Mouse (Mus musculus): ENCODE measurements around the gene Sf3a3. TPM values are rescaled to one million over a fixed set of nuclear protein-coding genes. Genes with fewer than 3 reads are reported as not detected.
A peak's percentile ranks its signal among the peaks of the same experiment; 100 is the strongest.
"Not testable (repeated sequence)": the region's sequence is repeated elsewhere in the genome, so short reads cannot be mapped to it uniquely, and the experiment has no call there.

The Sf3a3 gene
- polyA plus RNA-seq, 1 experiment from 2014 or later: 73.4 TPM

DNA sequence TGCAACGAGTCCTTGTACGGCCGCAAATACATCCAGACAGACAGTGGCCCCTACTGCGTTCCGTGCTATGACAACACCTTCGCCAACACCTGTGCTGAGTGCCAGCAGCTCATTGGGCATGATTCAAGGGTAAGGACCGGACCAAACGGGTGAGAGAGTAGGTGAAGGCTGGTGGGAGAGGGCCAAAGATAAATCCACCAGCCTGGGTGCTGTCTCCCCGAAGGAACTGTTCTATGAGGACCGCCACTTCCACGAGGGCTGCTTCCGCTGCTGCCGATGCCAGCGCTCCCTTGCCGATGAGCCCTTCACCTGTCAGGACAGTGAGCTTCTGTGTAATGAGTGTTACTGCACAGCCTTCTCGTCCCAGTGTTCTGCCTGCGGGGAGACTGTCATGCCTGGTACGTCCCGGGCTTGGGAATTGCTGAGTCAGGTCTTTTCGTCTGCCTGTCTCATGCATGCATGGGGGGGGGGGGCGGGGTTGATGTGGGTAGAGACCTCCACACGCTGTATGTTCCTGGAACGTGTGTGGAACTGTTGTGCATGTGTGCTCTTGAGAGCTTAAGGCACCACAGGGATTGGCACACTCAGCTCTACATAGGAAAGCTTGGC, 8.8 kb upstream of the Sf3a3 start:
- H3K4me3 ChIP-seq (ENCODE audit: control insufficient read depth in 1 of 2, insufficient read depth in 1 of 2, low read depth in 1 of 2, low read length in 2 of 2): no peak overlapping the region
- peak overlapping the region; percentile 62 to 90; a peak in 3 of 4 replicates for H3K27ac ChIP-seq (replicated peaks in 1 of 2; ENCODE audit: control insufficient read depth in 1 of 2, insufficient read depth in 1 of 2, low read depth in 2 of 2, low read length in 2 of 2)
- H3K9me3 ChIP-seq (ENCODE audit: control insufficient read depth, low read length): no peaks in the 10 kb centered on the region
- peak overlapping the region; percentile 34 for H3K4me2 ChIP-seq (ENCODE audit: low read length)
- 76% methylated on average over 23 of the region's 23 CpGs for WGBS
- H3K36me3 ChIP-seq (ENCODE audit: control insufficient read depth, insufficient read depth, low read length): peaks cover 22% of the 10 kb centered on the region
- no peak overlapping the region; the same call in 1 of the 2 replicates for H3K9ac ChIP-seq (ENCODE audit: low read length)
- no peaks in the 10 kb centered on the region for H3K27me3 ChIP-seq (ENCODE audit: control insufficient read depth, insufficient read depth, low read length)
- H3K4me1 ChIP-seq (ENCODE audit: control insufficient read depth in 2 of 2, insufficient read depth in 2 of 2, low read length in 2 of 2): peaks cover 39 to 69% of the 10 kb centered on the region in 2 experiments
- ATAC-seq (ENCODE audit: insufficient number of reproducible peaks, insufficient read depth, low FRiP score, low read depth): no peak

DNA sequence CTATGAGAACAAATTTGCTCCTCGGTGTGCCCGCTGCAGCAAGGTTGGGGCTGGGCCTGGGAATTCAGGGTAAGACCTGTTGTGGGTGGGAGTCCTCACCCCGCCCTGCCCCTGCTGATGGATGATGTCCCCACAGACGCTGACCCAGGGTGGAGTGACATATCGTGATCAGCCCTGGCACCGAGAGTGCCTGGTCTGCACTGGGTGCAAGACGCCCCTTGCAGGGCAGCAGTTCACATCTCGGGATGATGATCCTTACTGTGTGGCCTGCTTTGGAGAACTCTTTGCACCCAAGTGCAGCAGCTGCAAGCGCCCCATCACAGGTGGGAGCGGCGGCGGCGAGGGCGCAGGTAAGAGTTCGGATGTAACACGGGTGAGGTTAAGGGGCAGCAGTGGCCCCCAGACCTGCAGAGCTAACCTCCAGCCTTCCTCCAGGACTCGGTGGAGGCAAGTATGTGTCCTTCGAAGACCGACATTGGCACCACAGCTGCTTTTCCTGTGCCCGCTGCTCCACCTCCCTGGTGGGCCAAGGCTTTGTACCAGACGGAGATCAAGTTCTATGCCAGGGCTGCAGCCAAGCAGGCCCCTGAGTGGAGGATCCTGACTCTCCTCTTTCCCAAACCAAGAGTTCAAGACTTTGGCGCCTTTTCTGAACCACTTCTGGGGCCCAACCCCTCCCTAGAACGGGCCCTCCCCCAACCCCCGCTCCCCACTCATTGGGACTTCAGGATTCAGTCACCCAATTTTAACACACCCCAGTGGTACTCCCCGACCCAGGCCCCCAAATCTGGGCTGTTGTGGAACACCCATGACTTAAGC, 7.0 kb upstream of the Sf3a3 start:
- not testable (repeated sequence) for H3K9ac ChIP-seq (ENCODE audit: low read length); H3K4me3 ChIP-seq (ENCODE audit: control insufficient read depth in 1 of 2, insufficient read depth in 1 of 2, low read depth in 1 of 2, low read length in 2 of 2); ATAC-seq (ENCODE audit: insufficient number of reproducible peaks, insufficient read depth, low FRiP score, low read depth); H3K9me3 ChIP-seq (ENCODE audit: control insufficient read depth, low read length); H3K4me2 ChIP-seq (ENCODE audit: low read length); H3K27me3 ChIP-seq (ENCODE audit: control insufficient read depth, insufficient read depth, low read length)
- Histone ChIP-seq H3K27ac (replicated peaks in 1 of 2; ENCODE audit: control insufficient read depth in 1 of 2, insufficient read depth in 1 of 2, low read depth in 2 of 2, low read length in 2 of 2) (peak overlapping the region in 1 of 2 experiments; percentile 90; a peak in 1 of 4 replicates), H3K4me1 (ENCODE audit: control insufficient read depth in 2 of 2, insufficient read depth in 2 of 2, low read length in 2 of 2) (peaks cover 34 to 53% of the 10 kb centered on the region in 2 experiments), H3K36me3 (ENCODE audit: control insufficient read depth, insufficient read depth, low read length) (peaks cover 22% of the 10 kb centered on the region)
- WGBS: 84% methylated on average over 25 of the region's 25 CpGs

DNA sequence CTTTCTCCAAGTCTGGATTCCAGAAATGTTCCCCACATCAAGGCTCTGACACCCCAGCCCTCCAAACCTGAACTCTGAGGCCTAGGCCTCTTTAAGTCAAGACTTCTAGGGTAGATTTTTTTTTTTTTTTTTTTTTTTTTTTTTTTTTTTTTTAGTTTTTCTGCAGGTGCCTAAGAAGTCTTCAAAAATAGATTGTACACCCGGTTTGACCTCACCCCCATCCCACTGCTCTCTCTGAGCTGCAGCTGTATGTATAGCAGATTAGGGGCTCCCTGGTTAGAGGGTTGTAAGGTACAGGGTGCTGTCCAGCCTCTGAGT, 6.4 kb upstream of the Sf3a3 start:
- ATAC-seq (ENCODE audit: insufficient number of reproducible peaks, insufficient read depth, low FRiP score, low read depth); H3K27me3 ChIP-seq (ENCODE audit: control insufficient read depth, insufficient read depth, low read length); H3K9me3 ChIP-seq (ENCODE audit: control insufficient read depth, low read length): not testable (repeated sequence)
- Histone ChIP-seq H3K4me3 (ENCODE audit: control insufficient read depth in 1 of 2, insufficient read depth in 1 of 2, low read depth in 1 of 2, low read length in 2 of 2) (peak overlapping the region; percentile 46 to 47; a peak in 3 of 4 replicates), H3K27ac (replicated peaks in 1 of 2; ENCODE audit: control insufficient read depth in 1 of 2, insufficient read depth in 1 of 2, low read depth in 2 of 2, low read length in 2 of 2) (peak overlapping the region; percentile 83 to 90), H3K4me1 (ENCODE audit: control insufficient read depth in 2 of 2, insufficient read depth in 2 of 2, low read length in 2 of 2) (peaks cover 34 to 50% of the 10 kb centered on the region in 2 experiments), H3K9ac (ENCODE audit: low read length) (peak overlapping the region; percentile 71; the same call in 1 of the 2 replicates), H3K36me3 (ENCODE audit: control insufficient read depth, insufficient read depth, low read length) (peaks cover 22% of the 10 kb centered on the region), H3K4me2 (ENCODE audit: low read length) (peak overlapping the region; percentile 77)
- 13% methylated on average over 1 of the region's 1 CpGs for WGBS

DNA sequence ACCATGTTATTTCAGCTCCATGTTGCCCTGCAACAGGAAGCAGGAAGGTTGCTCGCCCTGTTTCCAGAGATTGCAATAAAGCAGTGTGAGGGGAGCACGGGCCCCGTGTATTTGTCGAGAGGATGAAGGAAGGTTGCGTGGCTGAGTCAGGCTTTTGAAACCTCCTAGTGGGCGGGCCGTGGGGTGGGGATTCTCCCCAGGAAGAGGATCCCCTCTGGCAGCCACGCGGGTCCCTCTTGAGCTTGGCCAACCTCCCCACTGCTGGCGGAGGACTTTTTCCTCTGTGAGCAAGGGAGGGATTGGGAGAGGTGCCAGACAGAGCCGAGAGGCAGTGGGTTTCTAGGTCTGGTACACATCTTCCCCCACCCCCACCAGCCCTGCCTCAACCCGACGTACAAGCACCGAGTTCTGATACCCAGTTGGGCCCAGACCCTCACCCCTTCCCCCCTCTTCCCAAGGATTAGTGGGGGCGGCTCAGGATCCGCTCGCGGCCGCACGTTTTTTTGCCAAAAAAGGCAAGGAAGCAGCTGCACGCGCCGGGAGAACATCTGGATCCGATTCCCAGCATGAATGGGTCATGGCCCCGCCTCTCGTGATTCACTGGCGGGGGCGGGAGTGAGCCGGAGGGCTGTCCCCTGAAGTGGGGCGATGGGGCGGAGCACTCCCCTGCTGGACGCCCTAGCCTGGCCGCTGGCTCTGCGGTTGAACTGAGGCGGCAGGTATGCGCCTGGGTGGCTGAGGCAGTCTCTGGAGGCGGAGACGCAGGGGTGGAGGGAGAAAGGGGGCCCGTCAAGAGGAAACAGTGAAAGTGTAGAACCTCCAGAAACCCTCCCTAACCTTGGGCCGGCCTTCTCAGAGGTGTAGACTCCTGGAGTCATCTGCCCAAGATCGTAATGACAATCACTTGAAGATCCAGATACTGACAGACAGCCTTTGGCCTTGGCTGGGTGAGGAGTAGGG, 5.8 kb upstream of the Sf3a3 start:
- H3K27ac ChIP-seq (replicated peaks in 1 of 2; ENCODE audit: control insufficient read depth in 1 of 2, insufficient read depth in 1 of 2, low read depth in 2 of 2, low read length in 2 of 2): peak overlapping the region; percentile 83 to 90
- peak overlapping the region; percentile 46 to 47 for H3K4me3 ChIP-seq (ENCODE audit: control insufficient read depth in 1 of 2, insufficient read depth in 1 of 2, low read depth in 1 of 2, low read length in 2 of 2)
- H3K9ac ChIP-seq (ENCODE audit: low read length): peak overlapping the region; percentile 71
- peaks cover 27 to 44% of the 10 kb centered on the region in 2 experiments for H3K4me1 ChIP-seq (ENCODE audit: control insufficient read depth in 2 of 2, insufficient read depth in 2 of 2, low read length in 2 of 2)
- no peaks in the 10 kb centered on the region for H3K27me3 ChIP-seq (ENCODE audit: control insufficient read depth, insufficient read depth, low read length)
- peak; percentile 76 for ATAC-seq (ENCODE audit: insufficient number of reproducible peaks, insufficient read depth, low FRiP score, low read depth)
- H3K36me3 ChIP-seq (ENCODE audit: control insufficient read depth, insufficient read depth, low read length): peaks cover 22% of the 10 kb centered on the region
- under 1% methylated on average over 41 of the region's 41 CpGs for WGBS
- peak overlapping the region; percentile 77 for H3K4me2 ChIP-seq (ENCODE audit: low read length)
- H3K9me3 ChIP-seq (ENCODE audit: control insufficient read depth, low read length): no peaks in the 10 kb centered on the region

DNA sequence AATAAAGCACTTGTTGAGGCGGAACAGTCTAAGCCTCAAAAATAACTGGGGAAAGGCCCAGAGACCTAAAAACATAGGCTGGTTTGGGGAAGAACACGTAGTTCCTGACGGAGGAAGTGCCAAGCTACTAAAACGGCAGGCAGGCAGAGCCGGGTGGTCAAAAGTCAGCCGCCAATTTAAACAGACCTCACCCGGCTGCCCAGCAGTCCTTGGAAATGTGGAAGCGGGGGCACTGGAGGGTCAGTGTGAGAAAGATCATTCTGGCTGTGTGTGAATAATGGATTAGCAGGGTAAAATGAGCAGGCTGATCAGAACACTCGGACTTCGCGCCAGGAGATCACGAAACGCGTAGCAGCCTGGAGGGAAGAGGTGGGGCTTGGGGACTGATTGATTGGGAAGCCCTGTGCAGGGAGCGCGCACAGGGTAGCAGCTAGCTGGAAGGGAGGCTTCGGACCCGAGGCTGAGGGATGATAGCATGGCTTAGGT, 4.6 kb upstream of the Sf3a3 start:
- H3K4me2 ChIP-seq (ENCODE audit: low read length): peak overlapping the region; percentile 77
- H3K27me3 ChIP-seq (ENCODE audit: control insufficient read depth, insufficient read depth, low read length): no peaks in the 10 kb centered on the region
- H3K27ac ChIP-seq (replicated peaks in 1 of 2; ENCODE audit: control insufficient read depth in 1 of 2, insufficient read depth in 1 of 2, low read depth in 2 of 2, low read length in 2 of 2): peak overlapping the region; percentile 60 to 90
- peaks cover 22% of the 10 kb centered on the region for H3K36me3 ChIP-seq (ENCODE audit: control insufficient read depth, insufficient read depth, low read length)
- H3K9ac ChIP-seq (ENCODE audit: low read length): peak overlapping the region; percentile 72
- ATAC-seq (ENCODE audit: insufficient number of reproducible peaks, insufficient read depth, low FRiP score, low read depth): no peak
- 6% methylated on average over 18 of the region's 18 CpGs for WGBS
- H3K4me3 ChIP-seq (ENCODE audit: control insufficient read depth in 1 of 2, insufficient read depth in 1 of 2, low read depth in 1 of 2, low read length in 2 of 2): peak overlapping the region; percentile 32 to 34
- no peaks in the 10 kb centered on the region for H3K9me3 ChIP-seq (ENCODE audit: control insufficient read depth, low read length)
- peaks cover 16 to 32% of the 10 kb centered on the region in 2 experiments for H3K4me1 ChIP-seq (ENCODE audit: control insufficient read depth in 2 of 2, insufficient read depth in 2 of 2, low read length in 2 of 2)

DNA sequence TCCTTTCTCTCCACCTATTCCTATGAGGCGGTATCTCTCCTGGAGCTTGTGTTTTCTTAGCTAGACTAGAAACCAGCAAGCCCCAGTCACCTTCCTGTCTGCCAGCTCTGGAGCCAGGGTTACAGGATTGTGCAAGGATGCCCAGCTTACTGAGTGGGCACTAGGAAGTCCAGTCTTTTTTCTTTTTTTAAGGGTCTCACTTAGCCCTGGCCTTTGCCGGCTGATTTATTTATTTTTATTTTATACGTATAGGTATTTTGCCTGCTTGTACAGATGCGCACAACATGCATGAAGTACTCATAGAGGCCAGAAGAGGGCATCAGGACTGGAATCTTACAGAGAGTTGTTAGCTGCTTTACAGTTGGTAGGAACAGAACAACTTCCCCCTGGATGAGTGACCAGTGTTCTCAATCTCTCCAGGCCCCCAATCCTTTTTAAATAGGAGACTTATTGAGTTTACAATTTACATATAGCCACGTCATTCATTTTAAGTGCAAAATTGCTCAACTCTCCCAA, 3.7 kb upstream of the Sf3a3 start:
- H3K27ac ChIP-seq (replicated peaks in 1 of 2; ENCODE audit: control insufficient read depth in 1 of 2, insufficient read depth in 1 of 2, low read depth in 2 of 2, low read length in 2 of 2): no peak overlapping the region
- WGBS: 3% methylated on average over 5 of the region's 5 CpGs
- H3K4me3 ChIP-seq (ENCODE audit: control insufficient read depth in 1 of 2, insufficient read depth in 1 of 2, low read depth in 1 of 2, low read length in 2 of 2): no peak overlapping the region
- H3K4me2 ChIP-seq (ENCODE audit: low read length): 0 out of 2 replicates have a peak overlapping the region, but pooled peaks have one; percentile 7
- H3K36me3 ChIP-seq (ENCODE audit: control insufficient read depth, insufficient read depth, low read length): peaks cover 20% of the 10 kb centered on the region
- H3K27me3 ChIP-seq (ENCODE audit: control insufficient read depth, insufficient read depth, low read length): no peaks in the 10 kb centered on the region
- H3K4me1 ChIP-seq (ENCODE audit: control insufficient read depth in 2 of 2, insufficient read depth in 2 of 2, low read length in 2 of 2): peaks cover 12 to 31% of the 10 kb centered on the region in 2 experiments
- H3K9ac ChIP-seq (ENCODE audit: low read length): no peak overlapping the region
- ATAC-seq (ENCODE audit: insufficient number of reproducible peaks, insufficient read depth, low FRiP score, low read depth): no peak
- no peaks in the 10 kb centered on the region for H3K9me3 ChIP-seq (ENCODE audit: control insufficient read depth, low read length)

DNA sequence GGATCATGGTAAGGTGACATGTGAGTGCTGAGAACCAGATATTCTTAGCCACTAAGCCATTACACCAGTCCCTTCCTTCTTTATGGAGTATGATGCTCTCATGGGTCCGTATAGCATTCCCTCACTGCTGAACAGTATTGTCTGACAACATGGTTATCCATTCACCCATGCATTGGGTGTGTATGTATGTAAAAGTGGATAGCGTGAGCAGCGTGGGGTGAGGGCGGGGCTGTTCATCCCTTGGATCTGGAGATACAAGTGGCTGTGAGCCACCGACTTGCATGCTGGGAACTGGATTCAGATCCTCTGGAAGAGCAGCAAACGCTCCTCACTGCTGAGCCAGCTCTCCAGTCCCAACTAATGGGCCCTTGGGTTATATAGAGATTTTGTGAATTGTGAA, 2.0 kb upstream of the Sf3a3 start:
- no peak for ATAC-seq (ENCODE audit: insufficient number of reproducible peaks, insufficient read depth, low FRiP score, low read depth)
- Histone ChIP-seq H3K27ac (replicated peaks in 1 of 2; ENCODE audit: control insufficient read depth in 1 of 2, insufficient read depth in 1 of 2, low read depth in 2 of 2, low read length in 2 of 2) (no peak overlapping the region), H3K9me3 (ENCODE audit: control insufficient read depth, low read length) (no peaks in the 10 kb centered on the region), H3K9ac (ENCODE audit: low read length) (no peak overlapping the region), H3K4me2 (ENCODE audit: low read length) (no peak overlapping the region), H3K36me3 (ENCODE audit: control insufficient read depth, insufficient read depth, low read length) (peaks cover 22% of the 10 kb centered on the region), H3K27me3 (ENCODE audit: control insufficient read depth, insufficient read depth, low read length) (no peaks in the 10 kb centered on the region), H3K4me3 (ENCODE audit: control insufficient read depth in 1 of 2, insufficient read depth in 1 of 2, low read depth in 1 of 2, low read length in 2 of 2) (no peak overlapping the region), H3K4me1 (ENCODE audit: control insufficient read depth in 2 of 2, insufficient read depth in 2 of 2, low read length in 2 of 2) (peaks cover 11 to 37% of the 10 kb centered on the region in 2 experiments)
- WGBS: 80% methylated on average over 6 of the region's 6 CpGs
